25 mouse cellular contexts compared by ENCODE assay signal in genomic region chr6:91283031-91283430, GRCm38 (mm10).
DNase-seq lines count a peak whose midpoint lies in the region; ATAC-seq and TF ChIP-seq lines count a peak whose summit lies in the region.
"Had no signal": no experiment of that assay in that cellular context is flagged by ENCODE, and none has a peak within 500 bp of the region (broad histone marks: within the 10 kb centered on the region; RNA-seq: fewer than 3 reads in every experiment).

No protein-coding gene starts in this region.

- no peak for TF ChIP-seq POLR2A in kidney, adult 2 months (IDR thresholded peaks at IDR 0.05; ENCODE audit: low read depth, low read length)

- peak; percentile 50 for DNase-seq in adrenal gland, postnatal 14 days
- DNase-seq in adrenal gland, postnatal 4 days (ENCODE audit: low spot score in 2 of 2) = no peak
- peak; percentile 13 for DNase-seq in kidney, adult 2 months
- no peak for DNase-seq in kidney, adult 8-10 months
- no peak for DNase-seq in midbrain, embryonic 10.5 days (ENCODE audit: low spot score)
- DNase-seq: adrenal gland, adult 8-10 months; B cell, adult 2 months; cerebellum, adult 18-20 months; cerebellum, adult 9-10 months; cerebellum, postnatal 14 days; gastrocnemius, postnatal 25 days; heart, adult 18-20 months; heart, postnatal 10 days; heart, postnatal 36 days had no signal

- H3K27ac ChIP-seq in kidney, adult 2 months (ENCODE audit: insufficient read depth, low read depth, low read length) = no peak overlapping the region
- H3K27ac ChIP-seq in midbrain, embryonic 10.5 days (replicated peaks) = peak overlapping the region; percentile 92; the same call in 1 of the 2 replicates
- H3K27ac ChIP-seq in midbrain, embryonic 16.5 days (ENCODE audit: low read length) = no peak overlapping the region
- H3K27ac ChIP-seq: forebrain, embryonic 12.5 days; heart, embryonic 15.5 days; hindbrain, embryonic 10.5 days; intestine, embryonic 15.5 days had no signal

- no peak overlapping the region for H3K4me3 ChIP-seq in kidney, adult 2 months (ENCODE audit: insufficient read depth, low read depth, low read length)
- no peak overlapping the region for H3K4me3 ChIP-seq in midbrain, embryonic 10.5 days
- no peak overlapping the region for H3K4me3 ChIP-seq in midbrain, embryonic 16.5 days (ENCODE audit: low read depth, low read length)
- H3K4me3 ChIP-seq: forebrain, embryonic 12.5 days; forebrain, embryonic 15.5 days; heart, embryonic 12.5 days; heart, embryonic 15.5 days; hindbrain, embryonic 10.5 days; hindbrain, embryonic 13.5 days; intestine, embryonic 15.5 days had no signal

- H3K36me3 ChIP-seq in kidney, adult 2 months (ENCODE audit: control insufficient read depth, insufficient read depth, low read length) = no peaks in the 10 kb centered on the region
- no peaks in the 10 kb centered on the region for H3K36me3 ChIP-seq in midbrain, embryonic 10.5 days
- no peaks in the 10 kb centered on the region for H3K36me3 ChIP-seq in midbrain, embryonic 16.5 days (ENCODE audit: control insufficient read depth, insufficient read depth, low read length)
- H3K36me3 ChIP-seq: forebrain, embryonic 12.5 days; forebrain, embryonic 15.5 days; G1E; heart, embryonic 12.5 days; heart, embryonic 15.5 days; hindbrain, embryonic 10.5 days; hindbrain, embryonic 13.5 days; intestine, embryonic 15.5 days had no signal

- no peaks in the 10 kb centered on the region for H3K27me3 ChIP-seq in kidney, adult 2 months (replicated peaks; ENCODE audit: control insufficient read depth, insufficient read depth, low read length)
- peaks cover 82% of the 10 kb centered on the region for H3K27me3 ChIP-seq in midbrain, embryonic 10.5 days (ENCODE audit: low read depth, poor library complexity, severe bottlenecking)
- H3K27me3 ChIP-seq in midbrain, embryonic 16.5 days (ENCODE audit: control insufficient read depth, insufficient read depth, low read depth, low read length) = no peaks in the 10 kb centered on the region
- H3K27me3 ChIP-seq: forebrain, embryonic 15.5 days had no signal

- H3K9ac ChIP-seq in midbrain, embryonic 16.5 days (ENCODE audit: low read depth, low read length) = no peak overlapping the region
- H3K9ac ChIP-seq: forebrain, embryonic 12.5 days; forebrain, embryonic 15.5 days; heart, embryonic 12.5 days; heart, embryonic 15.5 days; hindbrain, embryonic 13.5 days; intestine, embryonic 15.5 days had no signal

- TF ChIP-seq CTCF in kidney, adult 2 months (conservative IDR thresholded peaks at IDR 0.05; ENCODE audit: insufficient read depth, insufficient read length, low read depth, low read length) = no peak

- H3K4me1 ChIP-seq in kidney, adult 2 months (ENCODE audit: control insufficient read depth, insufficient read depth, low read length) = no peaks in the 10 kb centered on the region
- peaks cover 66% of the 10 kb centered on the region for H3K4me1 ChIP-seq in midbrain, embryonic 10.5 days
- H3K4me1 ChIP-seq in midbrain, embryonic 16.5 days (ENCODE audit: control insufficient read depth, insufficient read depth, low read length) = peaks cover 24% of the 10 kb centered on the region

- no peaks in the 10 kb centered on the region for H3K9me3 ChIP-seq in midbrain, embryonic 10.5 days (replicated peaks)
- H3K9me3 ChIP-seq in midbrain, embryonic 16.5 days (replicated peaks; ENCODE audit: control insufficient read depth, low read length, poor library complexity, severe bottlenecking) = no peaks in the 10 kb centered on the region
- H3K9me3 ChIP-seq: forebrain, embryonic 12.5 days; forebrain, embryonic 15.5 days; G1E; heart, embryonic 12.5 days; heart, embryonic 15.5 days; hindbrain, embryonic 10.5 days; hindbrain, embryonic 13.5 days; intestine, embryonic 15.5 days had no signal

- 48% methylated on average over 7 of the region's 7 CpGs for WGBS in kidney, adult 2 months
- 80% methylated on average over 7 of the region's 7 CpGs for WGBS in midbrain, embryonic 10.5 days
- WGBS in midbrain, embryonic 16.5 days = 82% methylated on average over 7 of the region's 7 CpGs

- no peak for ATAC-seq in midbrain, embryonic 16.5 days
- ATAC-seq: forebrain, embryonic 15.5 days; hindbrain, embryonic 16.5 days; intestine, embryonic 15.5 days; Patski had no signal

- no peak overlapping the region for H3K4me2 ChIP-seq in midbrain, embryonic 16.5 days (ENCODE audit: low read length)
- H3K4me2 ChIP-seq: forebrain, embryonic 12.5 days; forebrain, embryonic 15.5 days; heart, embryonic 12.5 days; heart, embryonic 15.5 days; hindbrain, embryonic 13.5 days; intestine, embryonic 15.5 days had no signal

Comparison
In these comparisons a context has a peak if more than half of its experiments do, and no peak if none do; other contexts are left out.
1. DNase-seq: peak in adrenal gland, postnatal 14 days (single experiment) and kidney, adult 2 months (single experiment); none in adrenal gland, postnatal 4 days (0 of 2), kidney, adult 8-10 months (0 of 2) and midbrain, embryonic 10.5 days (single experiment).